Mouse (Mus musculus) midbrain, embryonic 14.5 days (tissue): ENCODE data around the gene Cdhr1. TPM values are rescaled to one million over a fixed set of nuclear protein-coding genes. Genes with fewer than 3 reads are reported as not detected.
A peak's percentile ranks its signal among the peaks of the same experiment; 100 is the strongest.

Experiments
- ATAC-seq: fragments of 200-750 bp; cut with Nextera tagmentation; 2 replicates; pipeline ENCODE4 v1.8.0; 2017; ENCODE audit warnings: moderate number of reproducible peaks, moderate library complexity; ENCODE audit not compliant: low FRiP score, low TSS enrichment
- DNase-seq: peaks from one replicate; pipeline ENCODE4 v3.0.0-alpha.2; 2015
- H3K27ac ChIP-seq: fragments of 300-500 bp; sonication (generic); replicated peaks from 2 replicates; pipeline ENCODE4 v1.5.1; 2014; ENCODE audit warnings: mild to moderate bottlenecking, low read depth, low read length, moderate library complexity
- H3K27me3 ChIP-seq: fragments of 300-500 bp; sonication (generic); 2 replicates; pipeline ENCODE4 v1.6.1; 2014; ENCODE audit warnings: low read length, control low read depth, mixed read lengths; ENCODE audit not compliant: control insufficient read depth, insufficient read depth
- H3K36me3 ChIP-seq: fragments of 300-500 bp; sonication (generic); 2 replicates; pipeline ENCODE4 v1.6.1; 2014; ENCODE audit warnings: low read length, control low read depth; ENCODE audit not compliant: control insufficient read depth, insufficient read depth
- H3K4me1 ChIP-seq: fragments of 300-500 bp; sonication (generic); 2 replicates; pipeline ENCODE4 v1.6.1; 2014; ENCODE audit warnings: mild to moderate bottlenecking, antibody characterized with exemption, low read length, control low read depth; ENCODE audit not compliant: control insufficient read depth, insufficient read depth
- H3K4me2 ChIP-seq: fragments of 300-500 bp; sonication (generic); 2 replicates; pipeline ENCODE4 v1.6.1; 2014; ENCODE audit warnings: mild to moderate bottlenecking, low read length, moderate library complexity
- H3K4me3 ChIP-seq: fragments of 300-500 bp; sonication (generic); replicated peaks from 2 replicates; pipeline ENCODE4 v1.5.1; 2014; ENCODE audit warnings: low read depth, low read length
- H3K9ac ChIP-seq: fragments of 300-500 bp; sonication (generic); replicated peaks from 2 replicates; pipeline ENCODE4 v1.6.1; 2014; ENCODE audit warnings: mild to moderate bottlenecking, low read length, moderate library complexity
- H3K9me3 ChIP-seq: fragments of 300-500 bp; sonication (generic); 2 replicates; pipeline ENCODE4 v1.6.1; 2016; ENCODE audit warnings: low read length, control low read depth, mixed read lengths; ENCODE audit not compliant: control insufficient read depth
- WGBS: fragments of 180-500 bp; shearing (Covaris S2); extraction: QIAGEN DNeasy Blood & Tissue Kit; methylation state at CpG from one replicate; pipeline ENCODE4 v1.1.7; 2014; 5-methylcytosine and 5-hydroxymethylcytosine counted together
- polyA plus RNA-seq: library from polyadenylated mRNA; unstranded; fragments of >200 nt; fragmentation: Nextera tagmentation; extraction: Ambion mirVana; gene quantifications from 2 replicates; pipeline ENCODE4 v1.2.1, GENCODE M21; 2014

Gene Cdhr1
- polyA plus RNA-seq, 1 experiment from 2014 or later: 2.2 TPM

DNA sequence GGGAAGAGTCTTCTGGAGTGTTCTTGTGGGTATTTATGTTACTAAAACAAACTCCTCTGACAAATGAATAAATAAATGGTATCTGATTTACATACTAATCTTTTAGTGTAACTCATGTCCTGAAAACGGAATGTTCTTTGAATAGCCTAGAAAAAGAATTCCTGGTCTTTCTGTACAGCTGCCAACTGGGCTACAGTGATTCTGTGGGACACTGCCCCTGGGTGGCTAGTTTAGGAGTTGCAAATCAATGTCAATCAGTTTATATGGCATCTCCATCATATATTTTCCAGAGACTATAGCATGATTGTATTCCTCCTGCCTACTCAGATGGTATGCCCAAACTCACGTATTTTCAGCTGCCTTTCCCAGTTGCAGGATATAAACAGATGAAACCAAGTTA, 33.3 kb downstream of the Cdhr1 start:
- Histone ChIP-seq H3K9ac (no peak overlapping the region), H3K4me3 (no peak overlapping the region), H3K9me3 (no peaks in the 10 kb centered on the region), H3K36me3 (no peaks in the 10 kb centered on the region), H3K27me3 (no peaks in the 10 kb centered on the region), H3K4me1 (no peaks in the 10 kb centered on the region), H3K27ac (no peak overlapping the region), H3K4me2 (no peak overlapping the region)
- DNase-seq (no peak), ATAC-seq (no peak)
- WGBS: 56% methylated on average over 2 of the region's 2 CpGs

- Histone ChIP-seq H3K9me3 (no peaks in the 10 kb centered on the region), H3K27ac (no peak within 1 kb of the TSS), H3K4me2 (no peak within 1 kb of the TSS), H3K27me3 (no peaks in the 10 kb centered on the region), H3K9ac (no peak within 1 kb of the TSS), H3K4me3 (no peak within 1 kb of the TSS), H3K4me1 (no peaks in the 10 kb centered on the region), H3K36me3 (no peaks in the 10 kb centered on the region)
- ATAC-seq (no peak), DNase-seq (peak; percentile 8)
- WGBS: 33% methylated on average over 1 of the region's 1 CpGs
These were observed 49.2 kb downstream of the Cdhr1 start, which contains the start of gene Rgr for GRCm38 (mm10) chr14:37048914-37049410. TSS of gene Rgr (minus strand) at chr14:37048964.

DNA sequence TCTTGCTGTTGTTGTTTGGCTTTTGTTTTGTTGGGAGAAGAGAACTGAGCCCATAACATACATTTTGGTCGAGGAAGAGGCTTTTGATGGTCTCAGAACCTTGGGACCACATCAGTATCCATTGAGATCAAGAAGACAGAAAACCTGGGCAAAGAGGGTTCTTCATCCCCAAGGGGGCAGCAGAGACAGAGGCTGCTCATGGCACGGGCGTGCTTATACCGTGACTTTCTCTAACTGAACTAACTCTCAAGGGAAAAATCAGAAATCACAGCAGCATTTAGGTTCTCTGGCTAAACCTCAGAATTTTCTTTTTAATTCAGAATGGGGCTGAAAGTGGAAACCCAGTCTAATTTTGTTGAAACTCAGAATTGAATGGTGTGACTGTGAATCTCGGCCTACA, 63.7 kb downstream of the Cdhr1 start:
- H3K27ac ChIP-seq: no peak overlapping the region
- no peaks in the 10 kb centered on the region for H3K9me3 ChIP-seq
- ATAC-seq: no peak
- no peaks in the 10 kb centered on the region for H3K4me1 ChIP-seq
- no peak overlapping the region for H3K4me2 ChIP-seq
- H3K4me3 ChIP-seq: no peak overlapping the region
- no peaks in the 10 kb centered on the region for H3K36me3 ChIP-seq
- no peaks in the 10 kb centered on the region for H3K27me3 ChIP-seq
- 52% methylated on average over 5 of the region's 5 CpGs for WGBS
- DNase-seq: peak; percentile 49
- no peak overlapping the region for H3K9ac ChIP-seq

DNA sequence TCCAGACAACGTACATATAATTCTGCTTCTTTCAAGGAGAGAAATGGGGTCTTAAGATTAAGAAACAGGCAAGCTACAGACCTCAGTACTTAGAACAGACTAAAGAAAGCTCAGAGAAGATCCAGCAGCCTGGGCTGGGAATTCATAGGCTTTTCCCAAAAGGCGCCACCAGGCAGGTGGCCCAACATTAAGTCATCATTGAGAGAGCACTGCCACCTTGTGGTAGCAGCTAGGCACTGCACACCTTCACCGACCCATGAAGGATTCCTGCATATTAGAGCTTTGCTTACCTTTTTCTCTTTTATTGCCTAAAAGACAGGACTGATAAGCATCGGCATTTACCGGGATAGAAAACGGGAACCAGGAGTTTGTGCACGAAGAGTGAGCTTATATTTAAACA, 64.9 kb downstream of the Cdhr1 start:
- ATAC-seq (peak; percentile 65; the same call in 1 of the 2 replicates), DNase-seq (peak; percentile 92)
- no peaks in the 10 kb centered on the region for H3K27me3 ChIP-seq
- no peak overlapping the region for H3K4me2 ChIP-seq
- no peaks in the 10 kb centered on the region for H3K36me3 ChIP-seq
- H3K9me3 ChIP-seq: no peaks in the 10 kb centered on the region
- H3K27ac ChIP-seq: no peak overlapping the region
- no peak overlapping the region for H3K9ac ChIP-seq
- WGBS: 20% methylated on average over 7 of the region's 7 CpGs
- H3K4me3 ChIP-seq: no peak overlapping the region
- H3K4me1 ChIP-seq: no peaks in the 10 kb centered on the region

- DNase-seq: peak; percentile 71
- peak; percentile 54; the same call in 1 of the 2 replicates for ATAC-seq
- Histone ChIP-seq H3K27ac (no peak overlapping the region), H3K4me2 (no peak overlapping the region), H3K9me3 (no peaks in the 10 kb centered on the region), H3K4me3 (no peak overlapping the region), H3K4me1 (no peaks in the 10 kb centered on the region), H3K27me3 (no peaks in the 10 kb centered on the region), H3K9ac (no peak overlapping the region), H3K36me3 (no peaks in the 10 kb centered on the region)
- 65% methylated on average over 11 of the region's 11 CpGs for WGBS
These were observed 65.6 kb downstream of the Cdhr1 start for GRCm38 (mm10) chr14:37032481-37033104.

- Histone ChIP-seq H3K9me3 (no peaks in the 10 kb centered on the region), H3K4me3 (no peak overlapping the region), H3K36me3 (no peaks in the 10 kb centered on the region), H3K4me2 (no peak overlapping the region), H3K27me3 (no peaks in the 10 kb centered on the region), H3K9ac (no peak overlapping the region), H3K27ac (no peak overlapping the region), H3K4me1 (no peaks in the 10 kb centered on the region)
- ATAC-seq: no peak
- peak; percentile 21 for DNase-seq
- WGBS: 83% methylated on average over 3 of the region's 3 CpGs
These were observed 69.6 kb downstream of the Cdhr1 start for GRCm38 (mm10) chr14:37028555-37028954.

DNA sequence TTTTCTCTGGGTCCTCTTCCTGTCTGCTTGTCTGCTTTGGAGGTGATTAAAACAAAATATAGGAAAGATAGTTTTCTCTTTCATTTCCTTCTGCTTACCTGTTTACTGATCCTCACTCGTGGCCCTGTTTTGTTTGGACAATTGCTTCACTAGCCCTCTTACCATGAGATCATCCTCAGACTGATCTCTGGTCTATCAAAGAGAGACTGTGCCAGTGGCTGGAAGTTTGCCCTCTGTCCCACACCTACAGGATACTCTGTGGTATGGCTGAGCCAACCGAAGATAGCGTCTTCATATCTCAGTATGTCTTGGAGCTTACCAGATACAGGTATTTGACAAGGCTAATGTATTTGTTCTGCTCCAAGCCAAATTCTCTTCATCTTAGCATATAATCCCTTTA, 70.2 kb downstream of the Cdhr1 start:
- ATAC-seq (no peak), DNase-seq (no peak)
- H3K27ac ChIP-seq: no peak overlapping the region
- H3K4me3 ChIP-seq: no peak overlapping the region
- no peaks in the 10 kb centered on the region for H3K4me1 ChIP-seq
- H3K36me3 ChIP-seq: no peaks in the 10 kb centered on the region
- no peak overlapping the region for H3K9ac ChIP-seq
- no peaks in the 10 kb centered on the region for H3K27me3 ChIP-seq
- WGBS: 96% methylated on average over 3 of the region's 3 CpGs
- H3K9me3 ChIP-seq: no peaks in the 10 kb centered on the region
- H3K4me2 ChIP-seq: no peak overlapping the region

Other genes starting within 250 kb of the Cdhr1 start
- 68.9 and 85.1 TPM in 2 replicates for gene Ccser2, start 129.6 kb downstream of the Cdhr1 start, polyA plus RNA-seq
- gene Rgr, start 49.4 kb downstream of the Cdhr1 start, polyA plus RNA-seq: 0.24 TPM in 1 of 2 replicates, not detected in the other
- not detected in 2 replicates for gene Lrit1, start 43.5 kb downstream of the Cdhr1 start, polyA plus RNA-seq
- gene Lrit2, start 30.4 kb downstream of the Cdhr1 start, polyA plus RNA-seq: not detected in 2 replicates
- 0.55 TPM in 1 of 2 replicates, not detected in the other for gene 2610528A11Rik, start 15.7 kb upstream of the Cdhr1 start, polyA plus RNA-seq
- gene Ghitm, start 36.9 kb upstream of the Cdhr1 start, polyA plus RNA-seq: 157 and 197 TPM in 2 replicates